Mouse (Mus musculus) small intestine, adult 10 weeks (tissue): ENCODE results near the gene Slc43a3. TPM values are rescaled to one million over a fixed set of nuclear protein-coding genes. Genes with fewer than 3 reads are reported as not detected.

Source experiments
- polyA plus RNA-seq: library from polyadenylated mRNA; stranded (reverse); fragments of 350-450 nt; fragmentation: Illumina TruSeq; extraction: RNeasy Lipid Tissue Mini Kit (QIAGEN cat#74804); gene quantifications from one replicate; pipeline ENCODE4 v1.2.3, GENCODE M21; 2014; ENCODE audit warnings: low replicate concordance

Gene Slc43a3
- polyA plus RNA-seq, result 20.7 TPM

DNA sequence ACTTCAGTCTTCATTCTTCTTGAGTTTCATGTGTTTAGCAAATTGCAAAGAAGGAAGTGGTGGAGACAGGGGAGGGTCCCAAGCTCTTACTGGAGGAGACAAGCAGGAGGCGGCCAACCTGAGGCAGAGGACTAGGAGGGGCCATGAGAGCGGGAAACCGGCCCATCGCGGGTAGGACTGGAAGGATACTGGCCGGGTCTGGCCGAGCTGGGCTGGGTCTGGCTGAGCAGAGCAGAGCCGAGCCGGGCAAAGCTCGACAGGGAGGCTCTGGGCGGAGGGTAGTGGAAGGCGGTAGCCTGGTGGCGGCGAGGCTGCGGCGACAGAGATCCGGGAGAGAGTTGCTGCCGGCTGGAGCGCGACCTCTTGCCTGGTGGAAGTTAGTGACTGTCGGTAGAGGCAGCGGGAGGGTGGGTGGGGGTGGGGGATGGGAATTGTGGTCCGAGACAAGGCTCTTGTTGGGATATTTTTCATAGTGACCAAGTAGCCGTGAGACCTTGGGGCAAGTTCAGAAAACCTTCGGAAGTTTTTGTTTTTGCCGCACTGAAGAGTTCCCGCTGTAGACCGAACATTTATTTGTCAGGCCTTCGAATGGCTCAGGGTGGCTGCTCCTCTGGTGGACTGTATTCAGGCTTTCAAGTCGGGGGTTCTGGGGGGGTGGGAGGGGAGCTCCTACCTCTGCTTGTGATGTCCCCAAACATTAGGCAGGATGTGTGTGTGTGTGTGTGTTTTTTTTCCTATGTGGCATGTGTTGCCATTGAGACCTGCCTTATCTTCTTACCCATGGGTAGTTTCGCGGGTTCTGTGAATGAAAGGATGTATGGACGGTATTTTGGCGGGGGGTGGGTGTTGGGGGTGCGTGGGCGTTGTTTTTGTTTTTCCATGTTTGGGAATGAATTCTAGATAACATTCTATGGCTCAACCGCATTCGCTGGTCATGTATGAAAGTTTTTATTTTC lies at the start of gene Slc43a3:
Slc43a3 (plus strand) TSS at position 106 of the 956 bp plus-strand sequence.

DNA sequence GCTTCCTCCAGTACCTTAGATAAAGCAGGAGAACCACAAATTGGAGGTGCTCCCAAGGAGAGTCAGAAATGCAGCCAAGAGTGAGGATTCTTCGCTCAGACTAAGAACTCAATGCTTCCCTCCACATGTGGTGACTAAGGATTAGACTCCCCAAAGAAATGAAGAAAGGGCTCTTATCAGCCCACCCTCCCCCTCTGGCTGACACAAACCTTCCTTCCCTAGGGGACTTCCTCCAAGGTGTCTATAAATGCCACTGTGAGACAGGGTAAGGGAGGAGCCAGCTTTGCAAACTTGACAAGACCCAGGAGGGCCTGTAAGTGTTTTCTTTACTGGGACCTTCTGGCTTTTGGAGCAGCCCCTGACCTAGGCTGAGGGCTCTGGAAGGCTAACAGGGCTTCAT lies 43.8 kb downstream of the Slc43a3 start, which contains the start of gene Prg2:
Prg2 (plus strand) TSS at position 274 of the 400 bp plus-strand sequence.

DNA sequence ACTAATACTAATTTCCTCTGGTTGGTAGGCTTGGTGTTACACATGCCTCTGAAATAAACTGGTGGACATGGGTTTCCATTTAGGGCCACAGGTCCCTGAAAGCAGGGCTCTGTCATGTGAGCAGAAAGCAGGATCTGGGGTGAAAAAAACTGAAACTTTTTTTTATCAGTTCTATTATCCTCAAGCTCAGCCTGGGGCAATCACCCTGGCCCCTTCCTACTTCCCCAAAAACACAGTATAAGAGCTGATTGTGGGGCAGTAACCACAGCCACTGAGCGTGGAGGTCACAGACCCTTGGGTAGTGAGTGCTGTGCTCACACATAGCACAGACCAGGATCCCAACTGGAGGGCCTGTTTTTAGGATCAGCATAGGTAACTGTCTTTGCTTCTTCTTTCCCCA lies 51.6 kb downstream of the Slc43a3 start, which contains the start of gene Prg3:
Prg3 (plus strand) TSS at position 286 of the 400 bp plus-strand sequence.

Other genes starting within 250 kb of the Slc43a3 start
- gene Zdhhc5, start 221.4 kb upstream of the Slc43a3 start, polyA plus RNA-seq, result 88.7 TPM
- 24.1 TPM for gene Clp1, start 209.2 kb upstream of the Slc43a3 start, polyA plus RNA-seq
- gene Ypel4, start 202.5 kb upstream of the Slc43a3 start, polyA plus RNA-seq, result 0.63 TPM
- not detected for gene Gm19426, start 192.9 kb upstream of the Slc43a3 start, polyA plus RNA-seq
- gene Serping1, start 161.1 kb upstream of the Slc43a3 start, polyA plus RNA-seq, result 11.1 TPM
- gene Ube2l6, start 137.8 kb upstream of the Slc43a3 start, polyA plus RNA-seq, result 142 TPM
- gene Smtnl1, start 113.9 kb upstream of the Slc43a3 start, polyA plus RNA-seq, result not detected
- 0.74 TPM for gene Timm10, start 109.6 kb upstream of the Slc43a3 start, polyA plus RNA-seq
- gene Slc43a1, start 97.7 kb upstream of the Slc43a3 start, polyA plus RNA-seq, result 0.45 TPM
- gene Rtn4rl2, start 49.9 kb upstream of the Slc43a3 start, polyA plus RNA-seq, result not detected
- not detected for gene Prg2, start 43.9 kb downstream of the Slc43a3 start, polyA plus RNA-seq
- not detected for gene Prg3, start 51.6 kb downstream of the Slc43a3 start, polyA plus RNA-seq
- 64.7 TPM for gene Ssrp1, start 100.7 kb downstream of the Slc43a3 start, polyA plus RNA-seq
- not detected for gene P2rx3, start 100.9 kb downstream of the Slc43a3 start, polyA plus RNA-seq
- gene Tnks1bp1, start 111.4 kb downstream of the Slc43a3 start, polyA plus RNA-seq, result 0.59 TPM
- 5.5 TPM for gene Aplnr, start 199.6 kb downstream of the Slc43a3 start, polyA plus RNA-seq